Mouse (Mus musculus): ENCODE measurements around the gene 0610010F05Rik.

0610010F05Rik gene

DNA sequence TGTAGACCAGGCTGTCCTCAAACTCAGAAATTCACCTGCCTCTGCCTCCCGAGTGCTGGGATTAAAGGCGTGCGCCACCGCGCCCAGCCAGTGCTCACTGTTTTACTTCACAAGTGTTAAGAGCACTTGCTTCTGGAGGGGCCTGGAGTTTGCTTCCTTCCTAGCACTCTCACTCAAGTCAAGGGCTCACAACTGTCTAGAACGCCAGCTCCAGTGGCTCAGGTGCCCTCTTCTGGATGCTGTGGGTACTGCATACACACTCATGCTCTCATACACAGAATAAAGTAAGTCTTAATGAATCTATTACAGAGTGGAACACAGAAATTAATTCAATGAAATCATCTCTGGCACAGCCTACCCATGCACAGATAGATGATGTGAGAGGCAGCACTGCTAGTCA lies 67.7 kb downstream of the 0610010F05Rik start:
- DNase-seq (ENCODE audit: low read depth, low spot score) = peak; percentile 52

DNA sequence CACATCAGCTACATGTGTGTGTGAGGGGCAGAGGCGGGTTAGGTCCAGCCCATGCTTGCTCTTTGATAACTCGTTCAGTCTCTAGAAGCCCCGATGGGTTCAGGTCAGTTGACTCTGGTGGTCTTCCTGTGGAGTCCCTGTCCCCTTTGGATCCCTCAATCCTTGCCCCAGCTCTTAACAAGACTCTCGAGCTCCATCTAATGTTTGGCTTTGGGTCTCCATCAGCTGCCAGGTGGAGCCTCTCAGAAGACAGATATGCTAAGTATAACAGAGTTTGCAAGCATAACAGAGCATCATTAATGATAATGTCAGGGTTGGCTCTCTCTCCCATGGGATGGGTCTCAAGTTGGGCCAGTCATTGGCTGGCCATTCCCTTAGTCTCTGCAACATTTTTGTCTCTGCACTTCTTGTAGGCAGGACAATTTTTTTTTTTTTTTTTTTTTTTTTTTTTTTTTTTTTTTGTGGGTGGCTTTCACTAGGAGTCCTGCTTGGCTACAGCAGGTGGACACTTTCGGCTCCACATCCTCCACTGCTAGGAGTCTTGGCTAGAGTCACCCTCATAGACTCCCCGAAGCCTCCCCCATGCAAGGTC lies 76.3 kb downstream of the 0610010F05Rik start:
- DNase-seq (ENCODE audit: low read depth, low spot score) = no peak

DNA sequence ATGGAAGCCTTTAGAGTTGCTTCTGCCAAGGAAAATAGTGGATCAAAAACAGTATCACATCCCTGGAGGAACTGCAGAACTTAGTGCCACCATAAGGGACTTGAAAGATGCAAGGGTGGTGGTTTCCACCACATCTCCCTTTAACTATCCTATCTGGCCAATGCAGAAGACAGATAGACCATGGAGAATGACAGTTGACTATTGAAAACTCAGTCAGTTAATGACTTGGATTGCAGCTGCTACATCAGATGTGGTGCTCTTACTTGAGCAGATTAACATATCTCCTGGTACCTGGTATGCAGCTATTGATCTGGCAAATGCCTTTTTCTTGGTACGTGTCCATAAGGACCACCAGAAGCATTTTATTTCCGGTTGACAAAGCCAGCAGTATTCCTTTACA lies 96.0 kb downstream of the 0610010F05Rik start:
- no peak for DNase-seq (ENCODE audit: low read depth, low spot score)

DNA sequence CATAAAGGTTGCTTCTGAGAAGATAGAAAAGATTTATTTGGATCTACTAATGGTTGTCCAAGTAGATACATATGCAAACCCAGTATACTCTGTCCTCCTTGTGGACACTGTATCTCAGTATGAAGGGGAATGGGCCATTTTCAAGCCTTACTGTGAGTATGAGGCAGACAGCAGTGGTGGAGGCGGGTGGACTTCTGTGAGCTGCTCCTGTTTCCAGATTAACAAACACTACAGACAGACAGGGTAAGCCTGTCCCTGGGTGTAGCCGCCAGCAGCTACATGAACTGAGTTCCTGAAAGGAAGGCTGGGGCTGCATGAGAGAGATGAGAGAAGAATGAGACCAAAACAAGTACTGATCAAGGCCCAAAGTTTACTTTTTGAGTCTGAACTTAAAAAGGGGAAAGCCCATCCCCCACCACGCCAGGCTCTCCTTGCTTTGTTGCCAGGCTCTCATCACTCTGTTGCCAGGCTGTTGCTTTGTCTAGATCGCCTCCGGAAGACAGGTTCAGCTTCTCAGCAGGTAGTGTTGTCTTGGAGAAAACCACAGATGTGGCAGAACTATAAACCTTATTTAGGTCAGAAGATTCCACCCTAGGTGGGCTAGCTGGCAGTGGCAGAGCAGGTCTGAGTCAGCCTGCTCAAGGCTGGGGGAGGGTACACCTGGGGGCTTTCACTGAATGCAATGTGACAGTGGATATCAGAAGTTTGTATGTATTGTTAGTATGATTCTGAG lies 112.8 kb downstream of the 0610010F05Rik start, which contains the start of gene 1700093K21Rik:
Gene 1700093K21Rik (minus strand): TSS at position 683 of the 733 bp plus-strand sequence.
- no peak for DNase-seq (ENCODE audit: low read depth, low spot score)

DNA sequence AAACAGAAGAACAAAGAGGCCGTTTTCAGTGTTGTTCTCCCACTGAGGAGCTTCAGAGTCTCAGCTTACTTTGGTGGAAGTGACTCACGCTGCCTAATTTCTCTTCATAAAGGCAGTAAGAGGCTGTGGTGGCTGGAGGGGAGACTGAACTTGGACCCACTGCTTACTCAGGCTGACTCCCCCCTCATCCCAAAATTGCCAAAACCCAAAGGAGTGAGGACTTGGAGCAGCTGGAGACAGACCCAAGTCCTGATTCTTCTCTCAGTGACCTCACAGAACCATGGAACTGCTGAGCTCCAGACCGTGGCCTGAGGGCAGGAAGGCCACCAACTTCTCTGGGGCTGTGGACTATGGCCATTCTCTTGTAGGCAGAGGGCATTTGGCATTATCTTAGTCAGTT lies 114.5 kb downstream of the 0610010F05Rik start:
- no peak for DNase-seq (ENCODE audit: low read depth, low spot score)

DNA sequence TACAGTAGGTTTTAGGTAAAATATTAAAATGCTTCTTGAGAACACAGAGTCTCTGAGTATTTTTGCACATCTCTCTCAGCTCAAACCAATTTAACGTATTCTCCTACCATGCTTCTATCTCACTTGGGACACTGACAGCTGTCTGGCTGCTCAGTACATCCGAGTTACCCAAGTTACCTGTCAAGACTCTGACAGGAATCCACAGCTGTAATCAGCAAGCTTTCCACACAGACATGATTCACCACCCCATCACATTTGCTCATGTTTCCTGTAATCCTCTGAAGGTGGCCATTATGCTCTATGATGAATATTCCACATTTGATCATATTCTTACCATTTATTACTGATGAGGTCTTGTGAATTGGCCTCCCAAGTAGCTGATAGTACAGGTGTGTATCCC lies 118.1 kb downstream of the 0610010F05Rik start:
- DNase-seq (ENCODE audit: low read depth, low spot score) = no peak
